Mouse (Mus musculus): ENCODE measurements around the gene Rph3al.

GRCm38 (mm10) chr11:75903486-75903885 is 34.7 kb downstream of the Rph3al start:
- TF ChIP-seq HCFC1 (IDR thresholded peaks at IDR 0.05; ENCODE audit: borderline replicate concordance, insufficient read depth, low read length) (no peak), MAFK (IDR thresholded peaks at IDR 0.05; ENCODE audit: insufficient read depth, low read depth, low read length) (no peak), ZNF384 (IDR thresholded peaks at IDR 0.05; ENCODE audit: low read depth, low read length) (no peak), ZC3H11A (IDR thresholded peaks at IDR 0.05; ENCODE audit: borderline replicate concordance, low read depth, low read length) (peak; percentile 91)
